Mouse (Mus musculus) forebrain, embryonic 12.5 days (tissue): Measurements from ENCODE around the gene Reps2. TPM values are rescaled to one million over a fixed set of nuclear protein-coding genes. Genes with fewer than 3 reads are reported as not detected.

Source experiments
- ATAC-seq: fragments of 200-750 bp; cut with Nextera tagmentation; 2 replicates; pipeline ENCODE4 v1.8.0; 2017; ENCODE audit warnings: moderate TSS enrichment; ENCODE audit not compliant: low FRiP score
- H3K27ac ChIP-seq: fragments of 300-500 bp; sonication (generic); 2 replicates; pipeline ENCODE4 v1.5.1; 2016; ENCODE audit warnings: mild to moderate bottlenecking
- H3K27me3 ChIP-seq: fragments of 300-500 bp; sonication (generic); 2 replicates; pipeline ENCODE4 v1.6.1; 2016; ENCODE audit warnings: mild to moderate bottlenecking
- H3K36me3 ChIP-seq: fragments of 300-500 bp; sonication (generic); replicated peaks from 2 replicates; pipeline ENCODE4 v1.6.1; 2016; ENCODE audit warnings: mild to moderate bottlenecking
- H3K4me1 ChIP-seq: fragments of 300-500 bp; sonication (generic); 2 replicates; pipeline ENCODE4 v1.6.1; 2016
- H3K4me2 ChIP-seq: fragments of 300-500 bp; sonication (generic); 2 replicates; pipeline ENCODE4 v1.6.1; 2016; ENCODE audit warnings: mild to moderate bottlenecking, moderate library complexity
- H3K4me3 ChIP-seq: fragments of 300-500 bp; sonication (generic); replicated peaks from 2 replicates; pipeline ENCODE4 v1.5.1; 2016; ENCODE audit warnings: mild to moderate bottlenecking
- H3K9ac ChIP-seq: fragments of 300-500 bp; sonication (generic); 2 replicates; pipeline ENCODE4 v1.6.1; 2016; ENCODE audit warnings: mild to moderate bottlenecking
- H3K9me3 ChIP-seq: fragments of 300-500 bp; sonication (generic); 2 replicates; pipeline ENCODE4 v1.6.1; 2016
- WGBS: fragments of 180-500 bp; shearing (Covaris S2); methylation state at CpG from one replicate; pipeline ENCODE4 v1.1.7; 2016; 5-methylcytosine and 5-hydroxymethylcytosine counted together
- polyA plus RNA-seq: library from polyadenylated mRNA; unstranded; fragments of >200 nt; fragmentation: Nextera tagmentation; extraction: Ambion mirVana; gene quantifications from 2 replicates; pipeline ENCODE4 v1.2.1, GENCODE M21; 2016

The Reps2 gene
- polyA plus RNA-seq, 1 experiment from 2014 or later = 1.5 TPM

- Histone ChIP-seq H3K36me3 (no peaks in the 10 kb centered on the region), H3K27ac (no peak overlapping the region), H3K4me1 (no peaks in the 10 kb centered on the region), H3K27me3 (peaks cover 20% of the 10 kb centered on the region), H3K4me2 (no peak overlapping the region), H3K9me3 (no peaks in the 10 kb centered on the region), H3K4me3 (no peak overlapping the region), H3K9ac (no peak overlapping the region)
- no peak for ATAC-seq
- WGBS = 41% methylated on average over 4 of the region's 4 CpGs
These were observed 122.3 kb downstream of the Reps2 start for GRCm38 (mm10) chrX:162521197-162521596.

- no peak for ATAC-seq
- H3K27me3 ChIP-seq = peaks cover 20% of the 10 kb centered on the region
- H3K27ac ChIP-seq = no peak overlapping the region
- WGBS = 76% methylated on average over 2 of the region's 2 CpGs
- H3K9me3 ChIP-seq = no peaks in the 10 kb centered on the region
- H3K9ac ChIP-seq = no peak overlapping the region
- H3K36me3 ChIP-seq = no peaks in the 10 kb centered on the region
- H3K4me2 ChIP-seq = no peak overlapping the region
- H3K4me3 ChIP-seq = no peak overlapping the region
- H3K4me1 ChIP-seq = no peaks in the 10 kb centered on the region
These were observed 123.1 kb downstream of the Reps2 start for GRCm38 (mm10) chrX:162520374-162520773.

- Histone ChIP-seq H3K4me2 (no peak overlapping the region), H3K27me3 (peaks cover 35% of the 10 kb centered on the region)
- WGBS = 58% methylated on average over 2 of the region's 2 CpGs
These were observed 132.9 kb downstream of the Reps2 start for GRCm38 (mm10) chrX:162510426-162510980.

GRCm38 (mm10) chrX:162505186-162505585 is 138.3 kb downstream of the Reps2 start:
- Histone ChIP-seq H3K27ac (no peak overlapping the region), H3K4me1 (no peaks in the 10 kb centered on the region), H3K9ac (no peak overlapping the region), H3K4me3 (no peak overlapping the region), H3K36me3 (no peaks in the 10 kb centered on the region), H3K9me3 (no peaks in the 10 kb centered on the region), H3K27me3 (peaks cover 47% of the 10 kb centered on the region), H3K4me2 (no peak overlapping the region)
- WGBS = 37% methylated on average over 2 of the region's 2 CpGs
- no peak for ATAC-seq

More at GRCm38 (mm10) chrX:162510426-162510980, 132.9 kb downstream of the Reps2 start:
- Histone ChIP-seq H3K36me3 (no peaks in the 10 kb centered on the region), H3K27ac (no peak overlapping the region), H3K9ac (no peak overlapping the region), H3K4me3 (no peak overlapping the region), H3K9me3 (no peaks in the 10 kb centered on the region), H3K4me1 (no peaks in the 10 kb centered on the region)
- ATAC-seq = no peak

- no peak overlapping the region for H3K27ac ChIP-seq
- H3K4me1 ChIP-seq = no peaks in the 10 kb centered on the region
- WGBS = 54% methylated on average over 2 of the region's 2 CpGs
- no peak for ATAC-seq
- H3K9ac ChIP-seq = no peak overlapping the region
- H3K27me3 ChIP-seq = peaks cover 34% of the 10 kb centered on the region; the same call in 1 of the 2 replicates
- no peak overlapping the region for H3K4me3 ChIP-seq
- no peaks in the 10 kb centered on the region for H3K9me3 ChIP-seq
- no peaks in the 10 kb centered on the region for H3K36me3 ChIP-seq
- H3K4me2 ChIP-seq = no peak overlapping the region
These were observed 140.0 kb downstream of the Reps2 start for GRCm38 (mm10) chrX:162503436-162503835.

- H3K36me3 ChIP-seq = no peaks in the 10 kb centered on the region
- H3K27me3 ChIP-seq = peaks cover 25% of the 10 kb centered on the region; the same call in 1 of the 2 replicates
- H3K9ac ChIP-seq = no peak overlapping the region
- no peaks in the 10 kb centered on the region for H3K9me3 ChIP-seq
- 85% methylated on average over 3 of the region's 3 CpGs for whole genome bisulfite sequencing
- H3K4me3 ChIP-seq = no peak overlapping the region
- no peak for ATAC-seq
- H3K4me1 ChIP-seq = no peaks in the 10 kb centered on the region
- no peak overlapping the region for H3K4me2 ChIP-seq
- H3K27ac ChIP-seq = no peak overlapping the region
These were observed 142.5 kb downstream of the Reps2 start for GRCm38 (mm10) chrX:162500962-162501361.

GRCm38 (mm10) chrX:162496485-162496884 is 147.0 kb downstream of the Reps2 start:
- Histone ChIP-seq H3K36me3 (no peaks in the 10 kb centered on the region), H3K9ac (no peak overlapping the region), H3K4me1 (no peaks in the 10 kb centered on the region), H3K4me2 (no peak overlapping the region), H3K9me3 (no peaks in the 10 kb centered on the region), H3K4me3 (no peak overlapping the region), H3K27me3 (peaks cover 26% of the 10 kb centered on the region), H3K27ac (no peak overlapping the region)
- 47% methylated on average over 2 of the region's 2 CpGs for WGBS
- ATAC-seq = no peak

GRCm38 (mm10) chrX:162488630-162489029 is 154.8 kb downstream of the Reps2 start:
- Histone ChIP-seq H3K27ac (no peak overlapping the region), H3K4me2 (no peak overlapping the region), H3K9ac (no peak overlapping the region), H3K4me3 (no peak overlapping the region), H3K27me3 (peaks cover 16% of the 10 kb centered on the region), H3K36me3 (no peaks in the 10 kb centered on the region), H3K4me1 (no peaks in the 10 kb centered on the region), H3K9me3 (no peaks in the 10 kb centered on the region)
- 86% methylated on average over 1 of the region's 1 CpGs for WGBS
- no peak for ATAC-seq

GRCm38 (mm10) chrX:162487734-162488133 is 155.7 kb downstream of the Reps2 start:
- Histone ChIP-seq H3K27me3 (peaks cover 20% of the 10 kb centered on the region), H3K4me3 (no peak overlapping the region), H3K9me3 (no peaks in the 10 kb centered on the region), H3K4me1 (no peaks in the 10 kb centered on the region), H3K27ac (no peak overlapping the region), H3K9ac (no peak overlapping the region), H3K36me3 (no peaks in the 10 kb centered on the region), H3K4me2 (no peak overlapping the region)
- no peak for ATAC-seq

- no peaks in the 10 kb centered on the region for H3K4me1 ChIP-seq
- H3K27me3 ChIP-seq = peaks cover 22% of the 10 kb centered on the region; the same call in 1 of the 2 replicates
- no peak overlapping the region for H3K4me3 ChIP-seq
- no peak overlapping the region for H3K27ac ChIP-seq
- H3K9me3 ChIP-seq = no peaks in the 10 kb centered on the region
- whole genome bisulfite sequencing = 86% methylated on average over 3 of the region's 3 CpGs
- H3K9ac ChIP-seq = no peak overlapping the region
- H3K4me2 ChIP-seq = no peak overlapping the region
- ATAC-seq = no peak
- H3K36me3 ChIP-seq = no peaks in the 10 kb centered on the region
These were observed 173.2 kb downstream of the Reps2 start for GRCm38 (mm10) chrX:162470213-162470612.

- no peak overlapping the region for H3K4me3 ChIP-seq
- no peak overlapping the region for H3K4me2 ChIP-seq
- ATAC-seq = no peak
- H3K9me3 ChIP-seq = no peaks in the 10 kb centered on the region
- H3K27me3 ChIP-seq = peaks cover 15% of the 10 kb centered on the region
- H3K9ac ChIP-seq = no peak overlapping the region
- no peaks in the 10 kb centered on the region for H3K36me3 ChIP-seq
- WGBS = 41% methylated on average over 5 of the region's 5 CpGs
- H3K27ac ChIP-seq = no peak overlapping the region
- no peaks in the 10 kb centered on the region for H3K4me1 ChIP-seq
These were observed 181.3 kb downstream of the Reps2 start for GRCm38 (mm10) chrX:162462156-162462555.

GRCm38 (mm10) chrX:162456445-162456844 is 187.0 kb downstream of the Reps2 start:
- no peak overlapping the region for H3K9ac ChIP-seq
- no peak overlapping the region for H3K4me3 ChIP-seq
- H3K27ac ChIP-seq = no peak overlapping the region
- peaks cover 26% of the 10 kb centered on the region for H3K27me3 ChIP-seq
- no peaks in the 10 kb centered on the region for H3K9me3 ChIP-seq
- no peak for ATAC-seq
- 79% methylated on average over 1 of the region's 1 CpGs for WGBS
- no peaks in the 10 kb centered on the region for H3K4me1 ChIP-seq
- no peaks in the 10 kb centered on the region for H3K36me3 ChIP-seq
- no peak overlapping the region for H3K4me2 ChIP-seq

GRCm38 (mm10) chrX:162455364-162455763 is 188.1 kb downstream of the Reps2 start:
- Histone ChIP-seq H3K27ac (no peak overlapping the region), H3K27me3 (peaks cover 26% of the 10 kb centered on the region), H3K9ac (no peak overlapping the region), H3K36me3 (no peaks in the 10 kb centered on the region), H3K9me3 (no peaks in the 10 kb centered on the region), H3K4me2 (no peak overlapping the region), H3K4me1 (no peaks in the 10 kb centered on the region), H3K4me3 (no peak overlapping the region)
- ATAC-seq = no peak
- 91% methylated on average over 1 of the region's 1 CpGs for WGBS
